7 mouse cellular contexts compared by ENCODE assay signal in genomic region chr10:32890507-32891131, GRCm38 (mm10). TPM values are rescaled to one million over a fixed set of nuclear protein-coding genes. Genes with fewer than 3 reads are reported as not detected.
DNase-seq lines count a peak whose midpoint lies in the region; ATAC-seq lines count a peak whose summit lies in the region.

No protein-coding gene starts in this region.

- no peaks in the 10 kb centered on the region for H3K4me1 ChIP-seq in forebrain, embryonic 12.5 days
- no peaks in the 10 kb centered on the region for H3K4me1 ChIP-seq in liver, embryonic 15.5 days (replicated peaks)

- intact Hi-C loops in heart, postnatal 10 days (cut with DNase I) = loop anchor here (5.0 to 10.0 kb wide), 3 partner anchors 183 to 1426 kb away; no protein-coding TSS in a partner anchor

- peak overlapping the region; percentile 81 for H3K9ac ChIP-seq in forebrain, embryonic 12.5 days
- H3K9ac ChIP-seq in liver, embryonic 15.5 days = no peak overlapping the region

- no peaks in the 10 kb centered on the region for H3K9me3 ChIP-seq in forebrain, embryonic 12.5 days
- no peaks in the 10 kb centered on the region for H3K9me3 ChIP-seq in liver, embryonic 15.5 days (replicated peaks)

- ATAC-seq in forebrain, embryonic 12.5 days (ENCODE audit: low FRiP score) = peak; percentile 66
- ATAC-seq in liver, embryonic 15.5 days (ENCODE audit: insufficient read depth) = no peak

- peak overlapping the region; percentile 83 for H3K4me2 ChIP-seq in forebrain, embryonic 12.5 days
- H3K4me2 ChIP-seq in liver, embryonic 15.5 days = peak overlapping the region; percentile 59

- peak; percentile 24 for DNase-seq in cerebellum, adult 11-12 months
- DNase-seq in heart, postnatal 10 days = peak; percentile 64 to 66
- peak; percentile 60 to 68 for DNase-seq in kidney, postnatal 4 days
- peak; percentile 7 for DNase-seq in ovary, adult 18-20 months (ENCODE audit: low spot score)
- DNase-seq in spleen, postnatal 10 days (ENCODE audit: low spot score in 2 of 2) = no peak

- no peaks in the 10 kb centered on the region for H3K27me3 ChIP-seq in forebrain, embryonic 12.5 days
- peaks cover 23% of the 10 kb centered on the region for H3K27me3 ChIP-seq in liver, embryonic 15.5 days

- no peaks in the 10 kb centered on the region for H3K36me3 ChIP-seq in forebrain, embryonic 12.5 days (replicated peaks)
- H3K36me3 ChIP-seq in liver, embryonic 15.5 days (replicated peaks) = no peaks in the 10 kb centered on the region

- 3% methylated on average over 12 of the region's 13 CpGs for WGBS in forebrain, embryonic 12.5 days
- 2% methylated on average over 13 of the region's 13 CpGs for WGBS in liver, embryonic 15.5 days (ENCODE audit: insufficient replicate concordance)

- H3K27ac ChIP-seq in forebrain, embryonic 12.5 days = peak overlapping the region; percentile 59; the same call in 1 of the 2 replicates
- H3K27ac ChIP-seq in liver, embryonic 15.5 days (replicated peaks) = no peak overlapping the region

- H3K4me3 ChIP-seq in forebrain, embryonic 12.5 days (replicated peaks) = peak overlapping the region; percentile 72
- H3K4me3 ChIP-seq in liver, embryonic 15.5 days (replicated peaks) = peak overlapping the region; percentile 40; the same call in 1 of the 2 replicates

RNA-seq across cellular contexts. Expression of gene Nkain2, which starts 0.4 kb away (rescaled TPM):
- polyA plus RNA-seq in forebrain, embryonic 12.5 days (2016; fragmentation: Nextera tagmentation; extraction: Ambion mirVana) = 4.9 and 6.0 TPM in 2 replicates
- under 1 TPM; 0.17 to 0.69 TPM for total RNA-seq in heart, postnatal 10 days (2021)
- 0.12 TPM in 1 of 2 replicates, not detected in the other for polyA plus RNA-seq in liver, embryonic 15.5 days (2015; fragmentation: Nextera tagmentation; extraction: Ambion mirVana)

Comparison
In these comparisons a context has a peak if more than half of its experiments do, and no peak if none do; other contexts are left out.
1. DNase-seq: peak in cerebellum, adult 11-12 months (single experiment), heart, postnatal 10 days (2 of 2), kidney, postnatal 4 days (2 of 2) and ovary, adult 18-20 months (single experiment); none in spleen, postnatal 10 days (0 of 2).